Mouse (Mus musculus) forebrain, postnatal 0 days (tissue): ENCODE measurements around the gene Wnt5b. TPM values are rescaled to one million over a fixed set of nuclear protein-coding genes. Genes with fewer than 3 reads are reported as not detected.

Experiments used
- ATAC-seq: fragments of 200-750 bp; cut with Nextera tagmentation; 2 replicates; pipeline ENCODE4 v1.8.0; 2017; ENCODE audit warnings: mild to moderate bottlenecking, moderate library complexity
- DNase-seq: peaks from one replicate; pipeline ENCODE4 v3.0.0-alpha.2; 2015
- H3K27ac ChIP-seq: fragments of 300-500 bp; sonication (generic); 2 replicates; pipeline ENCODE4 v1.5.1; 2014; ENCODE audit warnings: low read depth, mild to moderate bottlenecking, antibody characterized with exemption, low read length, moderate library complexity, mixed read lengths
- H3K27me3 ChIP-seq: fragments of 300-500 bp; sonication (generic); 2 replicates; pipeline ENCODE4 v1.6.1; 2014; ENCODE audit warnings: mild to moderate bottlenecking, low read length, mixed read lengths; ENCODE audit not compliant: insufficient read depth
- H3K36me3 ChIP-seq: fragments of 300-500 bp; sonication (generic); 2 replicates; pipeline ENCODE4 v1.6.1; 2014; ENCODE audit warnings: mild to moderate bottlenecking, moderate library complexity; ENCODE audit not compliant: insufficient read depth
- H3K4me1 ChIP-seq: fragments of 300-500 bp; sonication (generic); 2 replicates; pipeline ENCODE4 v1.6.1; 2014; ENCODE audit warnings: antibody characterized with exemption; ENCODE audit not compliant: insufficient read depth
- H3K4me2 ChIP-seq: fragments of 300-500 bp; sonication (generic); 2 replicates; pipeline ENCODE4 v1.6.1; 2014; ENCODE audit warnings: low read depth, mild to moderate bottlenecking, moderate library complexity
- H3K4me3 ChIP-seq: fragments of 300-500 bp; sonication (generic); 2 replicates; pipeline ENCODE4 v1.5.1; 2014; ENCODE audit warnings: low read depth, low read length, mixed read lengths
- H3K9ac ChIP-seq: fragments of 300-500 bp; sonication (generic); 2 replicates; pipeline ENCODE4 v1.6.1; 2014; ENCODE audit warnings: mild to moderate bottlenecking
- H3K9me3 ChIP-seq: fragments of 300-500 bp; sonication (generic); 2 replicates; pipeline ENCODE4 v1.6.1; 2016; ENCODE audit warnings: low read length
- CTCF ChIP-seq: sonication (generic); IDR thresholded peaks from 2 replicates; pipeline ENCODE4 v1.5.1; 2016; ENCODE audit warnings: antibody characterized with exemption, control low read depth, low read depth
- WGBS: fragments of 180-500 bp; shearing (Covaris S2); extraction: QIAGEN DNeasy Blood & Tissue Kit; methylation state at CpG from one replicate; pipeline ENCODE4 v1.1.7; 2014; 5-methylcytosine and 5-hydroxymethylcytosine counted together
- polyA plus RNA-seq: library from polyadenylated mRNA; unstranded; fragments of >200 nt; fragmentation: Nextera tagmentation; extraction: Ambion mirVana; gene quantifications from 2 replicates; pipeline ENCODE4 v1.2.1, GENCODE M21; 2015
- total RNA-seq: library from RNA; depleted of rRNA; stranded (reverse); fragments of >200 nt; gene quantifications from 2 replicates; pipeline ENCODE4 v1.2.3, GENCODE M21; 2014

Wnt5b gene
- total and polyA plus RNA-seq, 2 experiments from 2014 or later: 2.2 to 3.1 TPM

GRCm38 (mm10) chr6:119562558-119562957 lies 18.4 kb upstream of the Wnt5b start:
- no peaks in the 10 kb centered on the region for H3K36me3 ChIP-seq
- no peaks in the 10 kb centered on the region for H3K9me3 ChIP-seq
- DNase-seq (no peak), ATAC-seq (no peak)
- TF ChIP-seq CTCF: no peak
- H3K27me3 ChIP-seq: no peaks in the 10 kb centered on the region
- H3K4me2 ChIP-seq: no peak overlapping the region
- no peak overlapping the region for H3K4me3 ChIP-seq
- 90% methylated on average over 10 of the region's 10 CpGs for WGBS
- H3K4me1 ChIP-seq: no peaks in the 10 kb centered on the region
- no peak overlapping the region for H3K27ac ChIP-seq
- no peak overlapping the region for H3K9ac ChIP-seq

- Histone ChIP-seq H3K9me3 (no peaks in the 10 kb centered on the region), H3K36me3 (no peaks in the 10 kb centered on the region), H3K4me2 (no peak overlapping the region), H3K9ac (no peak overlapping the region), H3K4me1 (no peaks in the 10 kb centered on the region), H3K4me3 (no peak overlapping the region), H3K27me3 (no peaks in the 10 kb centered on the region), H3K27ac (no peak overlapping the region)
- ATAC-seq (no peak), DNase-seq (no peak)
- WGBS: 83% methylated on average over 7 of the region's 7 CpGs
- TF ChIP-seq CTCF: no peak
Measured at GRCm38 (mm10) chr6:119558855-119559254, 14.7 kb upstream of the Wnt5b start.

GRCm38 (mm10) chr6:119554439-119554838 lies 10.3 kb upstream of the Wnt5b start:
- Histone ChIP-seq H3K27me3 (no peaks in the 10 kb centered on the region), H3K36me3 (no peaks in the 10 kb centered on the region), H3K9me3 (no peaks in the 10 kb centered on the region), H3K4me1 (no peaks in the 10 kb centered on the region), H3K4me2 (no peak overlapping the region), H3K4me3 (no peak overlapping the region), H3K9ac (no peak overlapping the region), H3K27ac (no peak overlapping the region)
- 74% methylated on average over 8 of the region's 8 CpGs for WGBS
- ATAC-seq: no peak
- 0 out of 2 replicates have a peak, but pooled peaks have one; percentile 11 for TF ChIP-seq CTCF
- DNase-seq: no peak

- Histone ChIP-seq H3K9ac (peak overlapping the region; percentile 57), H3K27ac (no peak overlapping the region), H3K4me2 (peak overlapping the region; percentile 93), H3K4me3 (peak overlapping the region; percentile 67), H3K36me3 (no peaks in the 10 kb centered on the region), H3K4me1 (no peaks in the 10 kb centered on the region), H3K9me3 (no peaks in the 10 kb centered on the region), H3K27me3 (0 out of 2 replicates have a peak, but pooled peaks cover 3% of the 10 kb centered on the region)
- no peak for TF ChIP-seq CTCF
- ATAC-seq: peak; percentile 49; the same call in 1 of the 2 replicates
- WGBS: 1% methylated on average over 14 of the region's 14 CpGs
- DNase-seq: peak; percentile 24
Measured at GRCm38 (mm10) chr6:119544518-119544864, 344 bp upstream of the Wnt5b start.

GRCm38 (mm10) chr6:119543456-119543802 lies 718 bp downstream of the Wnt5b start:
- no peak for TF ChIP-seq CTCF
- ATAC-seq (no peak; the same call in 1 of the 2 replicates), DNase-seq (peak; percentile 24)
- Histone ChIP-seq H3K27ac (no peak overlapping the region), H3K4me2 (peak overlapping the region; percentile 93), H3K4me3 (peak overlapping the region; percentile 67), H3K9me3 (no peaks in the 10 kb centered on the region), H3K4me1 (no peaks in the 10 kb centered on the region), H3K27me3 (0 out of 2 replicates have a peak, but pooled peaks cover 3% of the 10 kb centered on the region), H3K9ac (peak overlapping the region; percentile 57; the same call in 1 of the 2 replicates), H3K36me3 (no peaks in the 10 kb centered on the region)
- 5% methylated on average over 30 of the region's 30 CpGs for WGBS

GRCm38 (mm10) chr6:119535867-119536266 lies 8.3 kb downstream of the Wnt5b start:
- no peak overlapping the region for H3K27ac ChIP-seq
- DNase-seq: no peak
- no peaks in the 10 kb centered on the region for H3K4me1 ChIP-seq
- H3K4me3 ChIP-seq: no peak overlapping the region
- no peaks in the 10 kb centered on the region for H3K27me3 ChIP-seq
- ATAC-seq: no peak
- no peak overlapping the region for H3K4me2 ChIP-seq
- WGBS: 73% methylated on average over 12 of the region's 12 CpGs
- no peaks in the 10 kb centered on the region for H3K36me3 ChIP-seq
- no peak for TF ChIP-seq CTCF
- no peaks in the 10 kb centered on the region for H3K9me3 ChIP-seq
- no peak overlapping the region for H3K9ac ChIP-seq

GRCm38 (mm10) chr6:119533170-119533709 lies 10.9 kb downstream of the Wnt5b start:
- Histone ChIP-seq H3K4me2 (no peak overlapping the region), H3K4me1 (no peaks in the 10 kb centered on the region), H3K4me3 (no peak overlapping the region), H3K9ac (no peak overlapping the region), H3K36me3 (no peaks in the 10 kb centered on the region), H3K27me3 (no peaks in the 10 kb centered on the region), H3K9me3 (no peaks in the 10 kb centered on the region), H3K27ac (no peak overlapping the region)
- TF ChIP-seq CTCF: no peak
- DNase-seq (no peak), ATAC-seq (peak; percentile 14; the same call in 1 of the 2 replicates)
- 66% methylated on average over 9 of the region's 9 CpGs for WGBS
